Mouse (Mus musculus): ENCODE measurements at regions not wholly inside any gene's neighbourhood (a gene's known extent, or its start where the extent isn't known, plus 50 kb on each side); places are given as distances from the start of the nearest gene placed in this dataset.

GRCm38 (mm10) chr2:92743152-92743551 is 143.6 kb downstream of the Chst1 start:
- no peak for DNase-seq (ENCODE audit: low spot score)
- intact Hi-C loops (cut with DNase I) = loop anchor here (2.0 to 5.0 kb wide), 2 partner anchors 64 to 134 kb away; no protein-coding TSS in a partner anchor

DNA sequence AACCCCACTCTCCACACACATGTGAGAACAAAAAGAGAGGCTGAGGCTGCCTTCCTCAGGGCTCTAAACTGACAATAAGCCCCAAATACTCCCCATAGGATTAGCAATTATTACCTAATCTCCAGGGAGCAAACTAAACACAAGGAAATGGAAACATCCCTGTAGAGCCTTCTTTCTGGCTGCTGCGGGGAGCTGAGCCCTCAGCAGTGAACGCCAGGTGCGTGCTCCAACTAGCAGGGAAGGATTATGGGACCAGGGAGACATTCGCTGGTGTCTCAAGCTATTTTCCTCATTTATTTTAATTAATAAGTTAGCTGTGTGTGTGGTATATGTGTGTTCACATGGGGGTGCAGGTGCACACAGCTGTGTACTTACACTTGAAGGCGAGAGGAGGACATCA is 144.4 kb downstream of the Chst1 start:
- DNase-seq (ENCODE audit: low spot score) = no peak
- intact Hi-C loops (cut with DNase I) = loop anchor here (2.0 to 5.0 kb wide), 2 partner anchors 63 to 135 kb away; no protein-coding TSS in a partner anchor

DNA sequence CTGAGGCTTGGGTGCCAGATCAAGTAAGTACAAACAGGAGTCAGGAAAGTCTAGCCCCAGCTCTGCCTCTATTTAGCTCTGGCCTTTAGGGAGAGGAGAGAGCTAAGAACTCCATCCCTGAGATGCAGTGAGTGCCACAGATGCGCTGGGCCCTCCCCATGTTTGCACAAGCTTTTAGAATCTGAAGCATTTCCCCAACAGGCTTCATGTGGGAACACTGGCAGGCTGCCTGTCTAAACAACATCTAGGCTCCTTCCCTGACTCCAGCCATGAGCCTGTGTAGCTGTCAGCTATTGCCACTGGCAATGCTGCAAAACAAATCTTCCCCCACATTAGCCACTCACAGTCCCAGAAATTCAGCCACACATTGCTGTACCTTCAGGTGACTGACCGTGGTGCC is 147.9 kb downstream of the Chst1 start:
- intact Hi-C loops (cut with DNase I) = no loop called here
- no peak for DNase-seq (ENCODE audit: low spot score)

DNA sequence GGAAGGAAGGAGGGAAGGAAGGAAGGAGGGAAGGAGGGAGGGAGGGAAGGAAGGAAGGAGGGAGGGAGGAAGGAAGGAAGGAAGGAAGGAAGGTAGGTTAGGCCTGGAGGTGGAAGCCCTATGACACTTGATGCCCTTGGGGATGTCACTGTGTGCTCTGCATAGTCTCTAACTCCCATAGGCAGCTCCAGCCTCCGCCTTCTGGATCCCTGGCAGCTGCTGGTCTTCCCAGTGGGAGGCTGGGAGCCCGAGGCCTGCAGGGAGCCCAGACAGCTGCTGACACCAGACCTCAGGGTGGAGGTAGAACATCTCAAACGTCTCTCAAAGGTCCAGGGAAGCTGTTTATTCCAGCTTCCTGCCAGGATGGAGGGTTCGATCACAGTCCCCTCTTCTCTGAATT is 150.6 kb downstream of the Chst1 start:
- intact Hi-C loops (cut with DNase I) = no loop called here
- no peak for DNase-seq (ENCODE audit: low spot score)

DNA sequence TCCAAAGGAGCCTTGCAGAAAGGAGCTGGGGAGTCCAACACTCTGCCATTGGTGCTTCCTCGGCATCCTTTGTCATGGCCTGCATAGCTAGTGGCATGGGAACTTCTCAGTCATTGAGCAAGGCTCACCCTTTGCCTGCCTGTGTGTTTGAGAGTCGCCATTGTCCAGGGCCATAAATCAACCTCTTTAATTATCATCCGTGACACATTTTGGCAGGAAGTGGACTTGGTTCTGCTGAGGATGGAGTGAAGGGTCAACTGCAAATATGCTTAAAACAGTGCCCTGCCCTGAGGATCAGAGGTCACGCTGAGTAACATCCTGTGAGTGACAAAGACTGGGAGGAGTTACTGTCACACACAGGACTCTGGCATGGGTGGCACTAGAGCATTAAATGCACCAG is 151.2 kb downstream of the Chst1 start:
- intact Hi-C loops (cut with DNase I) = no loop called here
- no peak for DNase-seq (ENCODE audit: low spot score)

DNA sequence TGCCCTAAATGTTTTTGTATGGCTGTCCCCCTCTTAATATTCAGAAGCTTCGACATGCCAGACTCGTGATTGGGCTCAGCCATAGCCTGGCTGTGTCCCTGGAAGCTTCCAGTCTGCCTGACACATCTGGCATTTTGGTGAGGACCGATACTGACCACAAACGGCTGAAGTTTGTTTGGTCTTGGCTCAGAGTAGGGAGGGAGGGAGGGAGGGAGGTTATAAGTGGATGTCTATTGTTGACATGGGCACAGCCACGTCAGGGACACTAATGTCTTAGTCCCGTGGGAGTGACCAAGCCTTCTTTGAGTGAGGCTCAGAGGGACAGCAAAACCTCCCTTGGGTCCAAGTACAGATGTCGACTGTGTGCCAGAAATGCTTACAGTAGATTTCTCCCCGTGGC is 151.7 kb downstream of the Chst1 start:
- no peak for DNase-seq (ENCODE audit: low spot score)
- intact Hi-C loops (cut with DNase I) = no loop called here

- no peak for DNase-seq (ENCODE audit: low spot score)
- intact Hi-C loops (cut with DNase I) = no loop called here
These were observed 152.6 kb downstream of the Chst1 start for GRCm38 (mm10) chr2:92752156-92752555.

DNA sequence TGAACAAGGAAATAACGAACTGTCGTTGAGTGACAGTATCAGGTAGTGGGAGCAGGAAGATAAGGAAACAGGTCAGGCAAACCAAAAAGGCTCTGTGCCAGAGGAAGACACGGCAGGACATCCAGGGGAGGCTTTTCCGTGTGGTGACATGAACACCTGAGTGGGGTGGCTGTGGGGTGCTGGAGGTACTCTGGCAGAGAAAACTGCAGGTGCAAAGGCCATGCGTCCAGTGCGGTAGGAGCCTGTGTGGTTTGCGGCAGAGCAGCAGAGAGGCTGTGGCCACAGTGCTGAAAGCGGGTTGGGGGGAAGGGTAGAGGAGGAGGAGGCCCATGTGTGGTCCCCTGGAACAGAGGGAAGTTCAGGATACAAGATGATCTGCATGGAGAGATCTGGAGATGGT is 153.3 kb downstream of the Chst1 start:
- DNase-seq (ENCODE audit: low spot score) = no peak
- intact Hi-C loops (cut with DNase I) = no loop called here

DNA sequence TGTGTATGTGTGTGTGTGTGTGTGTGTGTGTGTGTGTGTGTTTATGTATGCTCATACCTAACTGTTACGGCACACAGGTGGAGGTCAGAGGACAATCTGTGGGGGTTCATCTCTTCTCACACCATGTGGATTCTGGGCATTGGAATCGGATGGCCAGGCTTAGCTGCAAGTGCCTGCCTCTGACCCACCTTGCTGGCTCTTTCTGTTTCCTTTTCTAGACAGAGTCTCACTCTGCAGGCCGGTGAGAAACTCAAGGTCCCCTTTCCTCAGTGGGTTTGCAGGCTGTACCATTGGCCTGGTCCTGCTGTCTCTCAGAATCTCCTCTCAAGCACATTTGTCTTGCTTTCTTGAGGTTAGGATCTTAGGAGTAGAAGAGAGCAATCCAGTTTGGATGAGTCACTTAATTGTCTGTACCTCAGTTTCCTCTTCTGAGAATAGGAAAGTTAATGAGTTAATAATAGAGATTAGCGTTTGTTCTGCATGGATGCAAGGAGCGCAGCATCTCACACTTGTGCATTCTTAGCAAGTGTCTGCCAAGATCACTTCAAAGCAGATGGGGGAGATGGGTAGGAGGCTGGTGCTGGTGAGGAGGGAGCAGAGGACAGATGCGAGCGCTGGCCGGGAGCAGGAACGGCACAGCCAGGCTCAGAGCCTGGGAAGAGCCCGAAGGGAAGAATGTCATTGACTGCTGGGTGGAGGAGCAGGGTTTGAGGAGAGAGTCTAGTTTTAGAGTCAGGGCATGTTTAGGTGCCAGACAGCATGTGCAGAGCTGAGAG is 155.2 kb downstream of the Chst1 start:
- DNase-seq (ENCODE audit: low spot score) = no peak
- intact Hi-C loops (cut with DNase I) = no loop called here

GRCm38 (mm10) chr2:92756491-92756890 is 157.0 kb downstream of the Chst1 start:
- intact Hi-C loops (cut with DNase I) = no loop called here
- no peak for DNase-seq (ENCODE audit: low spot score)

- intact Hi-C loops (cut with DNase I) = no loop called here
- DNase-seq (ENCODE audit: low spot score) = no peak
These were observed 156.1 kb upstream of the Syt13 start for GRCm38 (mm10) chr2:92758775-92759174.

DNA sequence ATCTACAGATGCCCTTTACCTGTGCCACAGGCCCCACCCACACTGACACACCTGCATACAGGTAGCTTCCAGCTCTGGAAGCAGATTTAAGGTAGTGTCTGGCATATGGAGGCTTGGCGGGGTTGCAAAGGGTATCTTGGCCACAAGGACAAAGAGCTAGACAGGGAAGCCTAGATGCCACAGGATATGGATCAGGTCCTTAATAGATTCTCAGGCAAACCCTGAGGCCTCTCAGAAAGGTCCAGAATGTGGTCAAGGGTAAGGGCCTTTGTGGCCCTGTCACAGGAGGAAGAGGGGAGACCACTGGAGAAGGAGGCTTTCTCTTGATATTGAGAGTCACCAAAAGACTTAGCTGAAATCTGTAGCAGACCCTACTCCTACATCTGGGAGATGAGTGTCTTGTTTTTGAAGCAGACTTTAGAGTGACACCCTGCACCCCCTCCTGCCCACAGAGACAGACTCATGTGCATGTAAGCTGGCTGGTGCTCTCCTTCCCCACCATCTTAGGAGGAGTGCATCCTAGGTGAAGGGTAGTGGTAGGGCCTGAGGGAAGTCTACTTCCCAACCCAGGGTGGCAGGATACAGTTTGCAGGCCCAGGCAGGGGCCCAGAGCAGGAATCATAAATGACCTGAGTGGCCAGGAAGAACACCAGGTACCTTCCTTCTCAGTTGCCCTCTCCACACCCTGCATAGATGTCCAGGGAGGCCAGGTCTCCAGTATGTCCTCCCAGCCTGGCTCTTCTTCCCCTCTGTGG is 150.8 kb upstream of the Syt13 start:
- intact Hi-C loops (cut with DNase I) = no loop called here
- no peak for DNase-seq (ENCODE audit: low spot score)

- no peak for DNase-seq (ENCODE audit: low spot score)
- intact Hi-C loops (cut with DNase I) = no loop called here
These were observed 147.4 kb upstream of the Syt13 start for GRCm38 (mm10) chr2:92767476-92768005.

GRCm38 (mm10) chr2:92768088-92768487 is 146.8 kb upstream of the Syt13 start:
- no peak for DNase-seq (ENCODE audit: low spot score)
- intact Hi-C loops (cut with DNase I) = no loop called here

- intact Hi-C loops (cut with DNase I) = no loop called here
- DNase-seq (ENCODE audit: low spot score) = no peak
These were observed 145.8 kb upstream of the Syt13 start for GRCm38 (mm10) chr2:92769061-92769460.

DNA sequence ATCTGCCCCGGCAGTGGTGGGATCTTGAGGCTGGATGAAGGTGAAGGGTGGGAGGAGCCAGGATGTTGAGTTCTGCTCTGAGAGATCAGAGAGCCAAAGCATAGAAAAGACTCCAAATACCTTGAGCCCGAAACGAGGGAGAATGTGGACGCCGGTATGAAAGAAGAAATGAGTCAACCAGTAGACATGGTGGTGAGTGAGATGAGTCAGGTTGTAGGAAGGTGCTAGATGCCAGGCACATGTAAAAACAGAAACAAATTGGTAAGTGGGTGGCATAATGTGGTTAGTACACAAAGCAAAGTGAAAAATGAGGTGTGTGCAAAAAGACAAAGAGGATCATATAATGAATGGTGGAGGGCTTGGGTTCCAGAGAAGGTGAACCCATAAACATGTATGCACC is 144.8 kb upstream of the Syt13 start:
- intact Hi-C loops (cut with DNase I) = no loop called here
- no peak for DNase-seq (ENCODE audit: low spot score)

DNA sequence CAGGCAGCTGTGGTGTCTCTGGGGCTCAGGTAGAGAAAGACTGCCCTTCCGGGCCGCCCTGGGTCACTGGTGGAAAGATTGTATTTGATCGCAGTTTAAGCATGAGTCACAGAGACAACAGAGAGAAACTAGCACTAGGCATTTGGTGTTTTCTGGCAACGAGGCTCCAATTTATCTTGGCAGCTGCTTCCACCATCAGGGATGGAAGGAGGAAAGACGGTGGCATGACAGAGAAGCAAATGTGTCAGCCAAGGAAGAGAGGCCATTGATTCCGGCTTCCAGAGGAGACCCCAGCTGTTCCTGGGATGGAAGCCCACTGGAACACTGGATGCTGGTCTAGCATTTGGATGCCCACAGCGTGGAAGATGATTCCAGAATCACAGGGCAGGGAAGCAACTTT is 142.3 kb upstream of the Syt13 start:
- DNase-seq (ENCODE audit: low spot score) = no peak
- intact Hi-C loops (cut with DNase I) = no loop called here

GRCm38 (mm10) chr2:92776497-92776896 is 138.4 kb upstream of the Syt13 start:
- DNase-seq (ENCODE audit: low spot score) = no peak
- intact Hi-C loops (cut with DNase I) = no loop called here

DNA sequence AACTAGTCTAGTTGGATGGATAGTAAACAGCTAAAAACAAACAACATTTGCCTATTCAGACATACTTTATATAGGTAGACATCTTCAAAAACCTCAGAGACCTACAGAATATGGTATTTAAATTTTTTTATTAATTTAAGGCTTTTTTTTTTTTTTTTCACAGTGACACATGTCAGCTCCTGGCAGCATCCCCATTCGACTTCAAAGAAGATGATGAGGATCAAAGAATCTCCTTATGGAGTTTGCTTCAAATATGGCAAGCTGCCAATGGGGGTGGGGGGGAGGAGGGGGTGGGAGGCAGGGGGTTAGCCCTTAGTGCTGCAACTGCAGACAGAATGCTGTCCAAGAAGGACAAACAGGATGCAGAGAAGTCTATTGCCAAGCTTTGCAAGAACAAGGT is 135.8 kb upstream of the Syt13 start:
- no peak for DNase-seq (ENCODE audit: low spot score)
- intact Hi-C loops (cut with DNase I) = no loop called here

- intact Hi-C loops (cut with DNase I) = no loop called here
- DNase-seq (ENCODE audit: low spot score) = no peak
These were observed 134.9 kb upstream of the Syt13 start for GRCm38 (mm10) chr2:92780021-92780420.

DNA sequence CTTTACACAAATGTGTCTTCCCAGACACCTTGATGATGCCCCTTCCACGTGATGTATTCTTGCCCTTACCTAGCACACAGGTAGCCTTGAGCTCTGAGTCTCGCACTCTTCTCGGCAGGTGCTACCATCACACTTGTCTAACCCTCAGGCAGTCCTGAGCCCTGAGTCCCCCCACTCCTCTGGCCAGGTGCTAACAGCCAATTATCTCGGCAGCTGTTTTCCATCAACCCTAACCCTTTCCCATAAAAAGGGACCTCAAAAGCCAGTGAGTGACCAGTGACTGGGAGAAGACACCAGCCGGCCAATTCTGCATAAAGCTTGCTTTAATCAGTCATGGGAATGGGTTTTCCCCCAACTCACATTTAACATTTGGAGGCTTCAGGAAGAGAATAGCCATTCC is 133.4 kb upstream of the Syt13 start:
- no peak for DNase-seq (ENCODE audit: low spot score)
- intact Hi-C loops (cut with DNase I) = no loop called here
